Mouse (Mus musculus): ENCODE results near the gene Myzap.
"Not testable (repeated sequence)": the region's sequence is repeated elsewhere in the genome, so short reads cannot be mapped to it uniquely, and the experiment has no call there.

The Myzap gene

DNA sequence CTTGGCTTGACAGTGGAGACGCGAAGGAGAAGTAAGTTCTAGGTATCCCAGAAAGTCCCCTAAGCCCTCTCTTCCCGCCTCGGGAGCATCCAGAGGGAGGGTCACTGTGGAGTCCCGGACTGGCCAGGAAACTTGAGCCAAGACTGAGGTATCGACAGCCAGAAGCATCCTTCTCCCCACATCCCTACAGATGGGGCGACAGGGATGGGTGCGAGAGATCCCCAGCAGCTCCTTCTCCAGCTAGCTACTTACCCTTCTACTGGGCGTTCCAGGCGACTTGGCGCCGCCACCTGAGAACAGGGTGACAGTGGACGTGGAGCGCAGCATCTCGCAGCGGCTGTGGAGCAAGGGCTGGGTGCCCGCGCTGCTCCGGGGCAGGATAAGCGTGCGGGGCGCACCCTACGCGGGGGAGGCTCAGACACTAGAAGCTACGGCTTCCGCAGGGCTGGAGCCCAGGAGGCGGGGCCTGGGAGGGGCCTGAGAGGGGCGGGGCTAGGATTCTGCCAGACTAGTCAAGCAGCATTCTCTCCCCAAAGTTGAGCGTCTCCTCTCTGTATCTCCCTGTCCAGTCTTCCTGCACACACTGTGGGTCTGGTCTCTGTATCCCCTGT, at the start of gene Myzap:
Myzap (minus strand) TSS at position 423 of the 611 bp plus-strand sequence.
- no peak for DNase-seq (ENCODE audit: low read depth, low spot score)

DNA sequence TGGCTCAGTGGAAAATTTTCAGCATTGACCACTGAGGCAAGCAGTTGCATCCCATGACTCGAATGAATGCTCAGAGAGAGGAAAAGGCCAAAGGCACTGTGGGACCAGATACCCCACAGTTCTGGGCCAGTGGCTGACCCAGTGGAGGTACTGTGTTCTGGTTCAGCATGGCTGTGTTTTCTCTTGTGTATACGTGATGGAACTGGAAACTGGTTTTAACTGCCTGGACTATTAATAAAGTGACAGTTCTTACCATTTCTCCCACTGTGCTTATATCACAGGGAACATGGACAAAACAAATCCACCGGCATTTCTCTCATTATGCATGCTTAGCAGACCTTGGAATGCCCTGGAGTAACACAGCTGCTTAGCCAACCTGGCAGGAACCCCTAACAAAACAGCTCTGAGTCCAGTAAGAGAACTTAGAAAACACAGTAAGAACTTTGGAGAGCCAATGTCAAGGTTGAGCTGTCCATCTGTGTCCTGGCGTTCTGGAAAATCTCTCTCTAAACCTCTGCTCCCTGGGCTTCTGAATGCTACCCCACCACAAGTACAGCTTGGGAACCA, 48.3 kb upstream of the Myzap start:
- DNase-seq (ENCODE audit: low read depth, low spot score): no peak

DNA sequence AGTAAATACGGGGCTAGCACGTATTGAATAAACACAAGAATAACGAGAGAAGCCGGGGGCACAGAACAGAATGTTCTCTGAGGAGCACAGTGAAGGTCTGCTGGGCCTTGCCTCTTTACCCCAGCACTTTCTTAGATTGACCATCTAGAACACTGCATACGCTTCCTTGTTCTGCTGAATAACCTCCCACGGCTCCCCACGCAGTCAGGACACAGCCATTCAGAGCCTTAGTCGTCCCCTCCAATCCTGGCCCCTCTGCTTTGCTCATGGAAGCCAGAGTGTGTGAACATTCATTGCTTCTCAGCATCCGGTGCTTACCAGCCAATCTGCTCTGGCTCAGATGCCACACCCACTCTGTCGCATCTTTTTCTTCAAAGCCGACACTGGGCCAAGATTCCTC, 46.0 kb upstream of the Myzap start:
- DNase-seq (ENCODE audit: low read depth, low spot score): no peak

DNA sequence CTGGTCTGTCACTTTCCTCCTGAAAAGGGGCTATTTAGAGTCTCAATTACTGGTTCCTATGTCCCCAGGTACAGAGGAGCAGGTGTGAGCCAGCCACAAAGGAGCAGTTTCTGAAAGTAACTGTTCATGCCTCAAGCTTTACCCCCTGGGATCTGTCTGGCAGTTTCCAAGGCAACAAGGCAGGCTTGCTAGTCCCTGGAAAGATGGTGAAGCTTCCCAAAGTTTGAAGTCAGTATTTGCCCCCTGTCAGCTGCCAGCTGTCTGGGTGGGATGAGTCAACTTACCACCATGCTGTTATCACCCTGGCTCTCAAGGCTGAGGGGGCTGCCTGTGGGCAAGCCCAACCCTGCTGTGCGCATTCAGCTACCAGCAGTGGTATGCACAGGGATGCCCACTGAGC, 44.7 kb upstream of the Myzap start:
- no peak for DNase-seq (ENCODE audit: low read depth, low spot score)

DNA sequence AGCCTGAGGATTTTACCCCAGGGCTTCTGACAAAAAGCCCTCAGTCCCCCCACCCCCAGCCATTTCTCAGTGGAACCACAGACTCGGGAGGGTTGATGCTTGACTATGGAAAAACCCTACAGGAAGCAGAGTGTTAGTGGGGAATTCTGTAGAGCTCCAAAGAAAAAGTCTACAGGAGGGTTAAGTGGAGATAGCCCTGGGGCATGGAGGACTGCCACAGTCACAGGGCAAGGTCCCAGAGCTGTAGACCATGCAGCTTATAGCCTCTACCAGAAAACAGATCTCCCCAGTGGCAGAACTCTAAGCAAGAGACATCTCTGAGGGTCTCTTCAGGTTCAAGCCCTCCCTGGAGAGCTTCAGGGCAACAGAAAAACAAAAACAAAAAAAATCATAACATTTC, 43.5 kb upstream of the Myzap start:
- no peak for DNase-seq (ENCODE audit: low read depth, low spot score)

DNA sequence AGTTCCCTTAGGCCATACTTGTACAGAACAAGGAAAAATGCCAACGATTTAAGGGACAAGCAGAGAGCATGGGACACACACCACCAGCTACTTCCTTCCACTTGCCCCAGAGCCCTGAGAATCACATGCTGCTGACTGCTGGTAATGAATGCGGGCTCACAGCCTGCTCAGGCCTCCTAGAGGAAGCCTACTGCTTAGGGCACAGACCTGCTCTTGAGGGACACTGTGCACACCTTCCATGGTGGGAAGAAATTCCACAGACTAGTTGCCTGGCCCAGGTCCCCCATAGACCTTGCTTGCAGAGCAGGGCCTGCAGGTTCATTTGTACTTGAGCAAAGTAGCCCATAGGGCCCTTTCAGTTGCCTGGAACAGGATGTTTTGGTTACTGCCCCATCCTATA, 42.8 kb upstream of the Myzap start:
- DNase-seq (ENCODE audit: low read depth, low spot score): no peak

DNA sequence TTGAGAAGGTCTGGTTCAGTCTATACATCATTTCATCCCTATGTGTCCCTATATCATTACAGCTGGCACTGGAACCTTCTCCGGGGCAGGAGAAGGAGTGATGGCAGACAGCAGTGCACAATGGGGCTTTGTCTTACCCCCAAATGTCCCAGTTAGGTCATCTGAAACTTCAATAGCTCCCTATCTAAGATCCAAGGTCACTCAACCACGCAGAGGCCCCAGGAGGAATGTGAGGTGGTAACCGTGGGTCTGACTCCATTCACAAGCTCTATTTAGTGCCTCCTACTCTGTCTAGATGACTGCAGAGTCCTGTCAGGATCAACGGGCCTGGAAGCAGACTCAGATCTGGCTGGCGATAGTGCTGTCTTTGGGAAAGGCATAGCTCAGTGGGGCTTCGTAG, 36.8 kb upstream of the Myzap start:
- DNase-seq (ENCODE audit: low read depth, low spot score): no peak

DNA sequence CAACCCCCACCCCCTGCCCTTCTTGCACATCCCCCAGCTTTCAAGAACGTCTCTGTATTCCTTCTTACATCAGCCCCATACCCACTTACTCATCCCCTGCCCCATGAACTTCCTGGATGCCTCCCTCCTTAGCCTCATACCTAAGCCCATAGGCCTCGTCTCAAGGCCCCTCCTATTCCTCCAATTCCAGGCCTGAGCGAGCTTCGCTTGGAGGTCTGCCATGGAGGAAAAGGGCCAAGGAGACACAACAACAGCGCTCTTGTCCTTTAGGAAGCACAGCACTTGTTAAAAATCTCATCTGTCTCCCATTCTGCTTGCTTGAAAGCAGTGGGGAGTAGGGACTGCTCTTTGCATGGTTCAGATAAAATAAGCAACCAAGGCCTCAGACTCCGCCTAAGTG, 36.1 kb upstream of the Myzap start:
- no peak for DNase-seq (ENCODE audit: low read depth, low spot score)

DNA sequence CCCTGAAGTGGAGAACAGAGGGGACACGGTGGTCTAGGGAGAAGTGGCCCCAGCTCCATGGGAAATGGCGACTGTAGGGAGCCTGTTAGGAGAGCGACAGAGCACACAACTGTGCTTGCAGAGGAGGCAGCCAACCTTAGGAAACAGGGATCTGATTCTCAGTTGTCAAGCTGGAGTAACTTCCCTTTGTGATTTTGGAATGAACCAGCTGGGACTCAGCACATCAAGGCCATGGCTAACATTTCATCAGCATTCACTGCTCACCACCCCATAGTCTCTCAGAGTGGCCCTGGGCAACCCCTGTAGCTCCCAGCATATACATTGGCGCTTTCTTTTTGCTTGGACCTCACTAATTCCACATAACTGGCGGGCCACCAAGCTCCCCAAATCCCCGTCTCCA, 33.8 kb upstream of the Myzap start:
- no peak for DNase-seq (ENCODE audit: low read depth, low spot score)

DNA sequence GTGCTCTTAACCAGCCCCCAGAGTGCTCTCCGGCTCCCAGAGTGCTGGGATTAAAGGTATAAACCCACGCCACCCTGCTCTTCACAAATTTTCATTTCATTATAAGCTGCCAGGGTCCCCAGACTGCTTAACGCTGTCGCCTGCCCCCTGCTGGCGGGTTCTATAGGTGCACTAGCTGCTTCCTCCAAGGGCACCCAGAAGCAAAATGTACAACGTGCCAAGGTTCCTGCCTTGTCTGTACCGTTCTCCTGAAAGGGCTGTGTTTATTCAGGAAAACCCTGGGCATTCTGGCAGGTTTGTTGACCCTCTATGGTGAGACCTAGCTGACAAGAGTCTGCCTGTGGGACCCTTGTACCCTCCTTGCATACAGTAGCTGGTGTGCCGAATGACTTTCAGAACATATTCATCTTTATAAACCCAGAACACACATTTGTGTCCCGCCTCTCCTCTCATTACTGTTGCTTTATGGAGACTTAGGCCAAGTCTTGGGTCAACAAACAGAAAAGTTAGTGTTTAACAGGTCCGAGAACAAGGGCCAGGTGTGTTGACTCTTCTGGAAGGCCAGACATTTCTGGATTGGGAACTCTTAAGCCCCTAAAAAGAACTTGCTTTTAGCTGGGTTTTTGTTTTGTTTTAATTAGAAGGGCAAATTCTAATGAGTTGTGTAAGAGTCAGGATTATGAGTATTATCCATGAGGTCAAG, 32.8 kb upstream of the Myzap start:
- DNase-seq (ENCODE audit: low read depth, low spot score): no peak

DNA sequence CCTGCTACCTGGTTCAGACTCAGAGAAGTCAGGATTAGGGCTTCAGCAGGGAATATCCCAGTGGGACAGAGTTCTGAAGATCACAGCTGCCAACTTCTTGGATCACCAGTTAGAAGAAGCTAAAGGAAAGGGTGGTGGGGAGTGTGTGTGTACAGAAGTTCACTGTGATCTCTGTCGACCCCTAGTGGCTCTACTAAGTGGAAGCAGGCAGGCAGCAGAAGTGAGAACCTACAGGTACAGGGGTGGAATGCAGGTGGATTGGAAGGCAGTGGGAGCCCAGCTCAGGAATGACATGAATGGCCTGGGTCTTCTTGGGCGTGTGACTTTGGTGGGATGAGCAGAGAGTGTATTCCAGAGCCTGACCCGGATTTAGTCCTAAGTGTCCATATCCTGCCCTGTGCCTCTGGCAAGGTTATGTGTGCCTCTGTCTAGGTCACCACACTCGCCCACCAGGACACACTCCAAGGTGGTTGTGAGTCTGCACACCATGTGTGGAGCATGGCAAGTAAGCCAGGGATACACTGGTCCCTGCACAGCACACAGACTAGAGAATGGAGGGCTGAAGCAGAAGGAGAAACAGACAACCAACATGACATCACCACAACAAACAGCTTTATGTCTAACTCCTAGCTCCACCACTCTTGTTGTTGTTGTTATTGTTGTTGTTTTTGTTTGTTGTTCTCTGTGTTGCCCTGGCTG, 31.9 kb upstream of the Myzap start:
- no peak for DNase-seq (ENCODE audit: low read depth, low spot score)

DNA sequence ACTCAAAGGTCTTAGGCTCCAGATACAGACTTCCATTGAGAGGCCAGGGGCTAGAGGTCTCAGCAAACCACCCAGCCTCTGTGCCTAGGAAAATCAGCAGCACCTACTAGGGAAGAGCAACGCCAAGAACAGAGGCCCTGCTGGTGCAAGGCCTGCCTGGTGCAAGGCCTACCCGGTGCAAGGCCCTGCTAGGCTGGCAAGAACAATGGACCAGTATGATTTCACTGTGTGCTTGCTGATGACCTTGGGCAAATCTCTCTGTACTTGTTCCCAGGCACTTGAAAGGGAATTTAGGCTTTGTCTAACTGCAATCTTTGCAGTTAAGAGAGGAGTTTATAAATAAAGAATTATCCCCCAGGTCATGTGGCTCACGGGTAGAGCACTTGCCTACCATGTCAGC, 30.4 kb upstream of the Myzap start:
- no peak for DNase-seq (ENCODE audit: low read depth, low spot score)

DNA sequence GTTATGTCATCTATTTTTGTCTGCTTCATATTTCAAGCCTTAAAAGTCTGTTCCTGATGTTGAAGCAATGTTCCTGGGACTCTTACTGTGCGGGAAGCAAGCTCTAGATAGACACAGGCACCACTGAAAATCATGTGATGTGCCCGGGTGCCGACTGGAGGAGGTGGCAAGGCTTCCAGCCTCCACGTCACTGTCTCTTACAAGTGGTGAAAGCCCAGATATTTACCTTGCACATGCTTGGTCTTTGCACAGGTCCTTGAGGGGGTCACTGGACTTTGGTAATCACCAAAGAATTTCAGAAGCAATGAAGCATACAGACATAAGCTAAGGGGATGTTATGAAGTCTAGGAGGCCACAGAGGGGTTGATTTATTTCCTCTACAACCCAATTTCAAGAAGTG, 29.8 kb upstream of the Myzap start:
- DNase-seq (ENCODE audit: low read depth, low spot score): no peak

DNA sequence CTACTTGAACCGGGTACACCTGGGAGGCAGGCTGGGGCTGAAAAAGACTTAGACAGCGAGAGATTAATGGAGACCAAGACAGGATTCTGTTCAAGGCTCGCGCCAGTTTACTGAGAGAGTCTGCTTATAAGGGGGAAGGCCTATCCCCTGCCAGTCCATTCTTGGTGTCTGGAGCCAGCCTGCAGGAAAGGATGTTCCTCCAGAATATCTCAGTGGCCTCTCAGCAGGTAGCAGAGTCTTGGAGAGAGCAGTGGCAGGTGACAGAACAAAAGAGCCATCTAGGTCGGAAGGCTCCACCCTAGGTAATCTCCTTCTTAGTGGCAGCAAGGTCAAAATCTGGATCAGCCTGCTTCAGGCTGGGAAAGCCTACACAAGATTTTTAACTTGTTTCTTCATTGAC, 28.0 kb upstream of the Myzap start:
- DNase-seq (ENCODE audit: low read depth, low spot score): not testable (repeated sequence)

DNA sequence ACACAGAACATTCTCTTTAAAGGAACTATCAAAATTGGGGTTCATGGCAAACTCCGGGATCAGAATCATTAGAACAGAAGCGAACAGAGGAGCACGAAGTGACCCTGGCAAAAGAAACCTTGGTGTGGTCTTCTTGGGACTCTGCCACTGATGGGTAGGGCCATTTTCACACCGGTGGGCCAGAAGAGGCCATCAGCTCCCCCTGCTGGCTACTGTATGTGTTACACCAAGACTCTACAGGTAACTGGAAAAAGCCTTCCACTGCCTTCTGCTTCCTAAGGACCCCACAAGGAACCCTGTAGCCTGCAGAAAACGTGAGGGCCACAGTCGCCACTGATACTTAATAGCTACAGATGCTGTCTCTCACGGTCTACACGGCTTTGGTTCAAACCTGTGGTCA, 25.2 kb upstream of the Myzap start:
- DNase-seq (ENCODE audit: low read depth, low spot score): no peak

DNA sequence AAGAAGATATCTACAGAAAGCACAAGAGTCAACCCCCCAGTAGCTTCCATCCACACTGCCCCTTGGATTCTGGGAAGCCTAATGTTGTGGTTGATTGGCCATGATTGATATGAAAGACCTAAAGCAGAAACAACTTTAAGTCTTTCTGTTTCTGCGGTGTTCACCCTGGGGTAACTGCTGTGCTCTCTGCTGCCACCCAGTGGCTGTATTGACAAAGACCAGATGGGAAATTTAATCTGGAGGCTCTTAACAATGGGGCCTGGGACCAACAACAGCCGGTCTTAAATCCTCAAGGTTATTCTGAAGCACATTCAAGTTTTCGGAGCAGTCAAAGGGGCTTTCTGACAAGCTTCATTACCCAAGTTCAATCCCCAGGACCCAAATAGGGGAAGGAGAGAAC, 24.0 kb upstream of the Myzap start:
- no peak for DNase-seq (ENCODE audit: low read depth, low spot score)

DNA sequence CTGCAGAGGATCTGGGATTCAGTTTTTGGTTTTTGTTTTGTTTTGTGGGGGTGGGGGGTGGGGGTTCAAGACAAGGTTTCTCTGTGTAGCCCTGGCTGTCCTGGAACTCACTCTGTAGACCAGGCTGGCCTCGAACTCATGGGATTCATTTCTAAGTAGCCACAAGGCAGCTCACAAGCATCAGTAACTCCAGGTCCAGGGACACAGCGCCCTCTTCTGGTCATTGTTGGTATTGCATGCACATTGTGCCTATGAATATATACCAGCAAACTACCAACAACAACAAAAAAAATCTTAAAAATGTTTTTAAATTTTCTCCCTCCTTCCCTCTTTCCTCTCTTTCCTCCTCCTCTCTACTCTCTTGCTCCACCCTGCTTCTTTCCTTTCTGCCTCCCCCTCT, 22.5 kb upstream of the Myzap start:
- DNase-seq (ENCODE audit: low read depth, low spot score): no peak

DNA sequence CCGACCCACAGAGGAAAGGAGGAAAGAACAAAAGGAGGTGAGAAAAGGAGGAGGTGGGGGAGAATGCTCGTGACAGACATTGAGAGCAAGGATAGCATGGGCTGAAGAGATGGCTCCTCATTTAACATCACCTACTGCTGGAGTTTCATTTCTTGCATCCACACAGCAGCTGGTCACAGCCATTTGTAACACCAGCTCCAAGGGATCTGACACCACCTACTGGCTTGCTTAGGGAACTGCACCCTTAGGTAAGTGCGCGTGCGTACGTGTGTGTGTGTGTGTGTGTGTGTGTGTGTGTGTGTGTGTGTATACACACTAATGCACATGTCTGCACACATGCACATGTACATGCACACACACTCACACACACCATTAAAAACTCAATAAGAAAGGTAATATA, 20.8 kb upstream of the Myzap start:
- no peak for DNase-seq (ENCODE audit: low read depth, low spot score)

DNA sequence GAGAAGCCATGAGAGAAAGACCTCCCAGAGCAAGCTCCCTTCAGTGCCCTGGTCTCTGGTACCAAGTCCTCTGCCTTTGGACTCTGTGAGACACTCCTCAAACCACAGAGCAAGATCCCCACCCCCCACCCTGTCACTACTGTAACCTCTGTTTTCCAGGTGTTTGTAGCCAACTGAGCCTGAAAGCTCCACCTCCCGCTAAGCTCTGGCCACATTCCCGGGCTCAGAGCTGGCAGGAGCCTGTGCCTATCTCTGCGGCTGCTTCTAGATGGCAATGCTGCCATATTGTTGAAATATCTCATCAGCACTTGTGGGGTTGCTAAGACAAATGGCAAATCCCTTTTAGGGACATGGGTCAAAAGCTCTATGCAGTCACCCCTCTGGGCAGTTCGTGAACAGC, 19.7 kb upstream of the Myzap start:
- DNase-seq (ENCODE audit: low read depth, low spot score): no peak

DNA sequence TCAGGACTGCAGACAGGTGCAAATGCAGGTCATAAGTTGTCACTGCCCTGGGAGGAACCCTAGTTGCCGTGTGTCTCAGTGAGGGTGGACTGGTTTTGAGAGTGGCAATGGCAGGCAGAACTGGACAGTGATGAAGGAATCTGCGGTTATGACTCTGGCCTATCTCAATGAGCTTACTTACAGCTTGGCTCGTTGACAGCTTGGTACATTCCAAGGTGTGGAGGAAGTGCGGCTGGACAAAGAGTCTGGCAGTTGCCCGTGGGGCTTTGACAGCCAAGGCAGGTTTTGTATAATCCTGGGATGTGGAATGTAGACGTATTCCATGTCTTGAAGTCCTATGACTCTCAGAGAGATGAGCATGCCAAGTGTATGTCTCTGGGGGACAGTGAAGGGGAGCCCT, 16.9 kb upstream of the Myzap start:
- DNase-seq (ENCODE audit: low read depth, low spot score): no peak

DNA sequence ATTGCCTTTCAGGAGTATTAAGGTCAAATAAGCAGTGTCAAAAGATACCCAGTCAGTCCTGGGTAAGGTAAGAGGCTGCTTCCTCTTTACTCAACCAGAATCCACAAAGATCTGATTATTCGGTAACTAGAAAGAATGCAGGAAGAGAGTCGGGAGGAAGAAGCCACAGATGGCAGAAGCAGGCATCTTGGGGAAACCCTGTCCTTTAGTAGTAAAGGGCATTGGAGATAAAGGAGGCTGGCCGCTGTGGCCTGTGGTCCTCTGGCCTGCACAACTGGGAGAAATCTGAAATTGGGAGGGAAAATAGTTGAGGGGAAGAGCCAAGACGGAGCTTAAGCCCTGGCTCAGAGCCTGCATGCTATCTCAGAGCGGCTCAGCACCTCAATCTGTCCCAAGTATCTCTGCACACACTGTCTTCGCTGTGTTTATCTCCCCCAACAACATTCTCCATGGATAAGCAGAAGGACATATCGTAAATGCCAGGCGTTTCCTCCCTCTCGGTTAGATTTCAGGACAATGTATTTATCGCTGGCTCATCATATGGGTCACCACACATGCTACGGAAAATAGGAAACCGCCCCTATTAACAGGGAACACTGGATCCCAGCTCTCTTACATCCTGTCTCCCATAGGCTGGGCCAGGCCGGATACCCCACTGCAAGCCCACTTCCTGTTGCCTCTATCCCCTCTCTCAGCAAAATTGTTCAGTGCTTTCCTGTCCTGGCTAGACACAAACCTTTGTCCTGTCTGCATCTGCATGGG, 14.3 kb upstream of the Myzap start:
- DNase-seq (ENCODE audit: low read depth, low spot score): no peak

All from brain, embryonic 18.5 days (tissue).